Mouse (Mus musculus) small intestine, adult 2 months (tissue): ENCODE data around the gene Tmem37. TPM values are rescaled to one million over a fixed set of nuclear protein-coding genes. Genes with fewer than 3 reads are reported as not detected.

Experiments
- H3K27ac ChIP-seq: fragments of 200-500 bp; 2 replicates; pipeline ENCODE4 v1.5.1; 2012; ENCODE audit warnings: low read depth, low read length, control low read depth, inconsistent platforms; ENCODE audit not compliant: insufficient read depth
- H3K27me3 ChIP-seq: fragments of 200-500 bp; 2 replicates; pipeline ENCODE4 v1.6.1; 2012; ENCODE audit warnings: mild to moderate bottlenecking, moderate library complexity, low read length, inconsistent platforms; ENCODE audit not compliant: control insufficient read depth, insufficient read depth
- H3K36me3 ChIP-seq: fragments of 200-500 bp; 2 replicates; pipeline ENCODE4 v1.6.1; 2012; ENCODE audit warnings: mild to moderate bottlenecking, low read length, control low read depth, inconsistent platforms; ENCODE audit not compliant: control insufficient read depth, insufficient read depth
- H3K4me1 ChIP-seq: fragments of 200-500 bp; 2 replicates; pipeline ENCODE4 v1.6.1; 2012; ENCODE audit warnings: low read length, inconsistent platforms, mixed read lengths; ENCODE audit not compliant: control insufficient read depth, insufficient read depth, insufficient read length
- H3K4me3 ChIP-seq: fragments of 200-500 bp; 2 replicates; pipeline ENCODE4 v1.5.1; 2012; ENCODE audit warnings: low read depth, mild to moderate bottlenecking, control low read depth, inconsistent platforms, low read length, moderate library complexity
- CTCF ChIP-seq: fragments of 200-500 bp; IDR thresholded peaks from 2 replicates; pipeline ENCODE4 v1.5.1; 2012; ENCODE audit warnings: low read depth, mild to moderate bottlenecking, control low read depth, inconsistent platforms, low read length, moderate library complexity, mixed read lengths; ENCODE audit not compliant: insufficient replicate concordance, insufficient read length; ENCODE audit errors: extremely low read depth
- POLR2A ChIP-seq: fragments of 200-500 bp; IDR thresholded peaks from 2 replicates; pipeline ENCODE4 v1.6.1; 2012; ENCODE audit warnings: low read depth, mild to moderate bottlenecking, control low read depth, inconsistent platforms, low read length, moderate library complexity
- WGBS: fragments of 180-500 bp; shearing (Covaris S2); methylation state at CpG from one replicate; pipeline ENCODE4 v1.1.7; 2018; 5-methylcytosine and 5-hydroxymethylcytosine counted together
- polyA plus RNA-seq: library from polyadenylated mRNA; depleted of rRNA; stranded (reverse); fragments of >200 nt; gene quantifications from 2 replicates; pipeline ENCODE4 v1.2.3, GENCODE M21; 2012; rRNA removed

The Tmem37 gene
- polyA plus RNA-seq, 1 experiment = 171 TPM

DNA sequence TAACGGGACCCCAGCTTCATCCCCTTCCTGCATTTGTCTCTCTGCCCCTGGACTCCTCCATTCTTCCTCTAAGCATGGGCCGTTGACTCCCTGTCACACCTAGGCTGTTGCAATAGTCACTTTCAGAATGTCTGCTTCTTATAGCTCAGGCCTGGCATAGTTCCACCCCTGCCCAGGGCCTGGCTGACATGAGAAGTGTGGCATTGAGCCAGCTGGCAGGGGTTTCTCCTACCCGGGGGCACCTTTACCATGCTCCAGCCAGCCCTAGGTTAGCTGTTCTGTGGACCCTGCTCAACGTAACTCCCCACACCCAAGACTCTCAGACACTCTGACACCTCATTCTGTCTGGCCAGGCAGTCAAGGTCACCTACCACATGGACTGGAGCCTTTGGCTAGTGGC is 46.2 kb downstream of the Tmem37 start:
- Histone ChIP-seq H3K4me3 (no peak overlapping the region), H3K4me1 (peaks cover 13% of the 10 kb centered on the region), H3K27me3 (no peaks in the 10 kb centered on the region), H3K27ac (no peak overlapping the region; the same call in 1 of the 2 replicates), H3K36me3 (no peaks in the 10 kb centered on the region)
- TF ChIP-seq POLR2A (no peak), CTCF (no peak)
- WGBS = 28% methylated on average over 4 of the region's 4 CpGs

DNA sequence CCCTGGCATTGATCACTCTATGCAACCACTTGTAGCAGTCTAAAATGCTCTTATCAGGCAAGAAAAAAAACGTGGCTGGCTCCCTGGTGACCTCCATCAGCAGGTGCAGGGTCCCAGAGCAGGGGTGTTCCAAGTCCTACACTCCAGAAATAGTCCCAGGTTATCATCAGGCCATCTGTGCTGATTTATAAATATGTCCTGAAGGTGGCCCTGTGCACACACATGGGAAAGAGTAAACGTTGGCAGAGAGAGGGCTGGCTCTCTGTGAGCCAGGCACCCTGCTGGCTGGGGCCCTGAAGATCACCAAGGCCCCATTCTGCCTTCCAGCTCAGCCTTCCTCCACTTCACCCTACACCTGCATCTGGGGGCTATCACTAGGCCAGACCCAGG is 48.8 kb downstream of the Tmem37 start:
- Histone ChIP-seq H3K4me3 (no peak overlapping the region), H3K36me3 (no peaks in the 10 kb centered on the region), H3K4me1 (peaks cover 10% of the 10 kb centered on the region), H3K27me3 (no peaks in the 10 kb centered on the region), H3K27ac (no peak overlapping the region)
- no peak for TF ChIP-seq POLR2A
- no peak for TF ChIP-seq CTCF
- WGBS = 11% methylated on average over 2 of the region's 2 CpGs

DNA sequence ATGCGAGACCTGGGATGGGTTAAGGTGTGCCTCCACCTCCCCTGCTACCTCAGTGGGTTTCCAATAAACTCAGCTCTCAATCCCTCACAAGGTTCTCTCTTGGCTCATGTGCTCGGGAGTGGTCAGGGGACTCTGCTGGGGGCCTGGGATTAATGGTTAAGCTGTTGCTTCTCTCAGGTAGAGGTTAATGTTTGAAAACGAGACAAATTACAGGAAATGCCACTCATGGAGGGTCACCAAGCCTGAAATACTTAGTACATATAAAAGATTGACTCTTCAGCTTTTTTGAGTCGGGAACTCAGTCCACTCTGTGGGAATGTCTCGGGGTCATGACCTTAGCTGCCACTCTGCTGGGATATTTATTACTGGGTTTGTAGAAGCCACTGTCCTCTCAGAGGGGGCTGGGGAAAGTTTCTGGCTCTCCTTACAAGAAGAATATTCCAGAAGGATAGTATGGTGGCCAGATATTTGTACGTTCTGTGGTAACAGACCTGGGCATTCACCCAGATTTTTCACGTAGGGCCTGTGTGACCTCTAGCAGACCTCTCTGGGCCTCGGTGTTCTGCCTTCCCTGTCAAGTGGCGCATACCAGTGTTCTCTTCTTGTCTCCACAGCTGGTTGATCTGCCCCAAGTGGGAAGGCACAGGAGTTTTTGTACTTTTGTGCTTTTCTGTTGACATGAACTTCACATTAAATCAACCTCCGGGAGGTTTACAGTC is 49.4 kb downstream of the Tmem37 start:
- H3K4me1 ChIP-seq = peaks cover 10% of the 10 kb centered on the region
- H3K4me3 ChIP-seq = no peak overlapping the region
- no peak overlapping the region for H3K27ac ChIP-seq
- WGBS = 64% methylated on average over 10 of the region's 10 CpGs
- no peaks in the 10 kb centered on the region for H3K27me3 ChIP-seq
- H3K36me3 ChIP-seq = no peaks in the 10 kb centered on the region
- TF ChIP-seq CTCF (no peak), POLR2A (no peak)

DNA sequence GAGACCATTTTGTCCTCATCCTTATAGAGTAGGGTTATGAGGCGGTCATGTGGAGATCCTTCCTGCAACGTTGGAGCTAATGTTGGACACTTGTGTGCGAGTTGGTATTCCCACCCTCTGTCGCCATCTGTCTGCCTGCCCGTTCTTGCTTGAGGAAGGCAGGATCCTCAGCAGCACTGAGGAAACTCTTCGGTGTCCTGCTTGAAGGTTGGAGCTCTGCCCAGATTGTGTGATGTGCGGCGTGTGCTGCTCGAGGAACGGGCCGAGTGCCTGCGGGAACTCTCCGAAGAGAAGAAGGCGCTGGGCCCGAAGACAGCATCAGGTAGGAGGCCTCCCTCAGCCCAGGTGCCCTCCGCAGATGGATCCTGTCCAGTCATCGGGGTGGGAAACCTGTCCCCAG is 51.9 kb downstream of the Tmem37 start:
- Histone ChIP-seq H3K4me1 (no peaks in the 10 kb centered on the region), H3K27ac (no peak overlapping the region), H3K4me3 (no peak overlapping the region), H3K36me3 (no peaks in the 10 kb centered on the region), H3K27me3 (no peaks in the 10 kb centered on the region)
- WGBS = 87% methylated on average over 17 of the region's 17 CpGs
- no peak for TF ChIP-seq POLR2A
- TF ChIP-seq CTCF = no peak

DNA sequence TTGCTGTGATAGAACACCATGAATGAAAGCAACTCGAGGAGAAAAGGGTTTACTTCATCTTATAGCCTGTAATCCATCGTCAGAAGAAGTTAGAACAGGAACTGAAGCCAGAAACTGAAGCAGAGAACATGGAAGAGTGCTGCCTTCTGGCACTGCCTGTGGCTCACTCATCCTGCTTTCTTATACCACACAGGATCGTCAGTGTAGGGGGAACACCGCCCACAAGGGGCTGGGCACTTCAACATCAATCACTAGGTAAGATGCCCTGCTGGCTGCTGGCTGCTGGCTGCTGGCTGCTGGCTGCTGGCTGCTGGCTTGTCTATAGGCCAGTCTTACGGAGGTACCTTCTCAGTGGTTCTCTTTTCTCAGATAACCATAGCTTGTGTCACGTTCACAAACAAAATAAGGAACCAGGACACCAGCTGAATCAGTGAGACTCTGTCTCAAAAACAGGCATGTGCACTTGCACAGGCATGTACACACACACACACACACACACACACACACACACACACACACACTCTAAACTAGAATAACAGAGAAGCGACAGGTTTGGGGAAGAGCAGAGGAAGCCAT is 53.5 kb downstream of the Tmem37 start:
- Histone ChIP-seq H3K27me3 (no peaks in the 10 kb centered on the region), H3K36me3 (no peaks in the 10 kb centered on the region), H3K4me1 (no peaks in the 10 kb centered on the region), H3K4me3 (no peak overlapping the region), H3K27ac (no peak overlapping the region)
- TF ChIP-seq POLR2A (no peak), CTCF (no peak)
- 62% methylated on average over 7 of the region's 7 CpGs for WGBS

DNA sequence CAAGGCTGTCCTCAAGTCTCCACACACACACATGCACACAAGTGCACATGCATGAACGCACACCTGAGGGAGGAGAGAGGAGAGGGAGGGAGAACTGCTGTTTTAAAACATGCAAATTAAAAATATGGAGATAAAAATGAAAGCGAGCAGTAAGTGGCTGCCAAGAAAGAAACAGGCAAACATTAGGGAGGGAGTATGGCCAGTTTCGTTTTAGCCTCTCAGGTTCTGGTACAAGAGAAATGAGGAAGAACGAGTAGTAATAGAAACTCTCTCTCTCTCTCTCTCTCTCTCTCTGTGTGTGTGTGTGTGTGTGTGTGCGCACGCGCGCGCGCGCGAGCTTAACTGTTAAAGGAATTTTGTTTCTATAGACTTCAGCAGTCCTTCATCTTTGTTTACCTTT is 54.4 kb downstream of the Tmem37 start:
- H3K27ac ChIP-seq = no peak overlapping the region
- no peaks in the 10 kb centered on the region for H3K4me1 ChIP-seq
- WGBS = 61% methylated on average over 12 of the region's 12 CpGs
- no peak overlapping the region for H3K4me3 ChIP-seq
- no peaks in the 10 kb centered on the region for H3K27me3 ChIP-seq
- no peaks in the 10 kb centered on the region for H3K36me3 ChIP-seq
- TF ChIP-seq POLR2A (no peak), CTCF (no peak)

DNA sequence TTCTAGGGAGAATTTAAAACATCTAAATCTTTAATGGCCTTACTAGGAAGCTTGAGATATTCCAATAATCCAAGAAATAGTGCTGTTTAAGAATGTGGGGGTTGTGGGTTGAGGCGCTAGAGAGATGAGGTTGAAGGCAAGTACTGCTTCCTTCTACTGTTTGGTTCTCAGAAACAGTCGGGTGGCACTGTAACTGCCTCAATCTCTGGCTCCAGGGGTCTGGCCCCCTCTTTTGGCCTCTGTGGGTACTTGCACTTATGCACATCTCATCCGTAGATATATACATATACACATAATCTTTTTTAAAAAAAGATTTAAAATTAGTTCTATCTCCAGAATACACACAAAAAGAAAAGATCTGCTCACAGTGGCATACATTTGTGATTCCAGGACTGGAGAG is 55.0 kb downstream of the Tmem37 start:
- no peak overlapping the region for H3K4me3 ChIP-seq
- WGBS = 79% methylated on average over 3 of the region's 3 CpGs
- no peak for TF ChIP-seq CTCF
- H3K27me3 ChIP-seq = no peaks in the 10 kb centered on the region
- H3K27ac ChIP-seq = no peak overlapping the region
- no peaks in the 10 kb centered on the region for H3K4me1 ChIP-seq
- no peaks in the 10 kb centered on the region for H3K36me3 ChIP-seq

Other genes with a start within 250 kb of the Tmem37 start
- 0.44 and 2.7 TPM in 2 replicates for gene Ptpn4, start 236.5 kb downstream of the Tmem37 start, polyA plus RNA-seq
- 2.1 and 2.6 TPM in 2 replicates for gene Tmem177, start 160.9 kb downstream of the Tmem37 start, polyA plus RNA-seq
- gene Cfap221, start 76.8 kb downstream of the Tmem37 start, polyA plus RNA-seq = not detected in 2 replicates
- gene Sctr, start 67.2 kb downstream of the Tmem37 start, polyA plus RNA-seq = 1.1 and 2.5 TPM in 2 replicates
- gene Dbi, start 47.0 kb upstream of the Tmem37 start, polyA plus RNA-seq = 419 and 468 TPM in 2 replicates
- gene 3110009E18Rik, start 47.1 kb upstream of the Tmem37 start, polyA plus RNA-seq = not detected in 2 replicates
- gene Steap3, start 198.6 kb upstream of the Tmem37 start, polyA plus RNA-seq = 11.2 and 12.9 TPM in 2 replicates